Mouse (Mus musculus) cerebellum, adult 2 months (tissue): ENCODE measurements around the gene Guk1.

ENCODE experiments used
- CTCF ChIP-seq: fragments of 200-500 bp; IDR thresholded peaks from 2 replicates; pipeline ENCODE4 v1.5.1; 2011; ENCODE audit warnings: low read depth, mild to moderate bottlenecking, control low read depth, low read length, moderate library complexity, borderline replicate concordance; ENCODE audit not compliant: insufficient read depth
- POLR2A ChIP-seq: fragments of 200-500 bp; IDR thresholded peaks from 2 replicates; pipeline ENCODE4 v1.6.1; 2011; ENCODE audit warnings: low read length, control low read depth, borderline replicate concordance; ENCODE audit not compliant: insufficient read depth

- no peak for TF ChIP-seq POLR2A
- no peak for TF ChIP-seq CTCF
Observed at GRCm38 (mm10) chr11:59164384-59164783, 27.6 kb downstream of the Guk1 start.
